Mouse (Mus musculus): ENCODE results near the gene Egfl7.

The Egfl7 gene

GRCm38 (mm10) chr2:26594461-26594933, 14.7 kb downstream of the Egfl7 start:
- no peak for DNase-seq (ENCODE audit: low spot score)

DNA sequence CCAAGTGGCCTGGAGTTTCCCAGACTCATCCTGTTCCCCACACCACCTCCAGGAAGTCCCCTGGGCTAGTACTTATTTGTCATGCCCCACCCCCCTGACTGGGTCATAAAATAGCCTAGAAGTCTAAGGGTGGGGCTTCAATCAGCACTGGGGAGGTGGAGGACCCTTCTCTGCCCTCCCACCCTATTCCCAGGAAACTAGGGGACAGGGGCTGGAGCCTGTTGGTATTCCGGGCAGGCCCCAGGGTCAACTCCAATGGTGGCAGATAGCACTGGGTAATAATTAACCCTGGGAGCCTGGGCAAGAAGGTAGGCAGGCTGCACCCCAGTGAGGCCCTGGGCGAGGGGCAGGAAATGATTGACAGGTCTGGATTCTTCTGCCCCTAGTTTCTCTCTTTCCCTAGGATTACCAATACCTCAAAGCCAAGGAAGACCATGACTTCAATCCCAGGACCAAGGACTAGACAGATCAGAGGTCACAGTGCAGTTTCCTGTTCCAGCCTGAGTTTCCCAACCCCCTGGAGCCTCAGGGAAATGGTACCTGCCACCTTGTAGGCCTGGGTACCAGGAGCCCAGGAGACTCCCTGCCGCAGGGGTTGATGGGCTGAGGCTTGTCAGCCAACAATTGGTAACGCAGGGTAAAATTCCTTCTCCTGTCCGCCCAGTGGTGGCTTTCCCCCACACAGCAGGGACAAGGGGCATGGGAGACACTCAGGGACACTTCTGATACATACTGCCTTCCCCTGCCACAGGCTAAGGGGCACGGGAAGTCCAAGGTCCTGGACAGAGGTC, 15.3 kb downstream of the Egfl7 start:
- no peak for DNase-seq (ENCODE audit: low spot score)

DNA sequence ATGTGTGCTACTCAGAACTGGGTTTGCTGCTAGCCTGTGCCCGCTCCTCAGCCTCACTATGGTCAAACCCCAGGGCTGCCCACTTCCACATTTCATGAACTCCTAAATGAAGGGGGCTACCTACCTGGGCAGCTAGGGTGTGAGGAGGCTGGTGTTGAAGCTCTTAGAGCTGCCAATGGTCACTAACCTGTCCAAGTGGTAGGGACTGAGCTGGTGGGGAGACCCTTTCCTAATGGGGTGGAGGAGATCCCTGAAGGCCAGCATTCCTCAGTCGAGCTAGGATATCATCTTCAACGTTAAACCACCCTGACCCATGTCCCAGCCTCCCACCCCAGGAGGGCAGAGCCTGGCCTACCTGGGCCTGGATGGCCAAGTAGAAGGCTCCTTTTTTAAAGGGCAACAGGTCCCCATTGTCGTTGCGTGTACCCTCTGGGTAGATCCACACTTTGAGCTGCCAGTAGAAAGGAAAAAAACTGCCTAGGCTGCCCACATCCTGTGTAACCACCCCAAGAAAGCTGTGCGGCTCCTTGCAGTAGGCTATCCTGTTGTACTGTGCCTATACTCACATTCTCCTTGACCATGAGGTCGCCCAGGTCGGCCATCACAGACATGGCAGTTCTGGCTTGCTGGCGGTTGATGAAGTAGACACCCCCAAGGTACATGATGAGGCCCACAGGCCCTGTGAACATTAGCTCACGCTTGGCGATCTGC, 16.1 kb downstream of the Egfl7 start:
- no peak for DNase-seq (ENCODE audit: low spot score)

DNA sequence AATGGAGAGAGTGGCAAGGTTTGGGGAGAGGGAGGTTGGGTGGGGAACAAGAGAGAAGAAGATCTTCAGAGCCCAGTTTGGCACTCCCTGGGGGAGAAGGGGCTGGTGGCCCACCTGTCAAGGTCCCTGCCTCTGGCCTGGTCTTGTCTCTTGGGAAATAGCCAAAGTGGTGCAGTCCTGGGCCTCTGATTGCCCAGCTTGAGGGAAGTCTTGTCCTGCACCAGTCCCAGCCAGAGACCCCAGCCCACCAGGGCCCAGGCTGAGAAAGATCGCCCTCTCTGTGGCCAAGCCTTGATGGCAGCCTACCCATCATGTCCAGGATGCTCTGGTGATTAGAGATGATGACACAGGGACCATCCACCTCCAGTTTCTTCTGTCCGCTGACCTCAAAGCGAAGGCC, 17.1 kb downstream of the Egfl7 start:
- DNase-seq (ENCODE audit: low spot score), result no peak

GRCm38 (mm10) chr2:26597810-26598209, 18.0 kb downstream of the Egfl7 start:
- DNase-seq (ENCODE audit: low spot score), result no peak

DNA sequence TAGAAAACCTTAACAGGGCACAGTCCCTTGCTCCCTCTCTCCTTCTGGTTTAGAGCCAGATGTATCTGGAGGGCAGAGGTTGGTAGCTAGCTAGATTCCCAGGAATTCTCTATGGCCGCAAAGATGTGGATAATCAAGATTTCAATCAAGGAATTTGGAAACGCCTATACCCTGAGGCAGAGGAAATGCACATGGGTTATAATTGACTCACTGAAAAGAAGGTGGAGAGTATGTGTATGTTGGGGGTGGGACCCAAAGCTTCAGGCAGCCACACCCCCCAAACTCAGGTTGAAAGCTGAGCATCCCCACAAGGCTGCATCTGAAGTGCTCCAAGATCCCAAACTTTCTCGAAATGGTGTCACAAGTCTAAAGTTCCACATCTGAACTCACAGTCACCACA, 18.6 kb downstream of the Egfl7 start:
- DNase-seq (ENCODE audit: low spot score), result no peak

DNA sequence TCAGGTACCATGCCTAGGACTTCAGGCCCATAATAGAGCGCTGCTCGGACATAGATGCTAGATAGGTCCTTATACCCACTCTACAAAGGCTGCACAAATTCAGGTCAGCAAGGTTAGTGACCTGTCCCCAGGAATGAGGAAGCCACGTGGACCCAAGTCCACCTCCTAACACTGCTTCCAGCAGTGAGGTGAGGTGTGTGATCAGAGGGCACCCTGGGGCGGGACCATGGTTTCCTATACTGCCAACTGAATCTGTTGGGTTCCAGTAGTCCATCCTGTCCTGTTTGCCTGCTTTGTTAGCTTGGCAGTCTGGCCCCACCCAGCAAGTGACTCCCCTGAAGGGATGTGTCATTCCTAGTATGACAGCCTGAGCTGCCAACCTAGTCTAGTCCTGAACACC, 20.2 kb downstream of the Egfl7 start:
- DNase-seq (ENCODE audit: low spot score), result no peak

- no peak for DNase-seq (ENCODE audit: low spot score)
Observed at GRCm38 (mm10) chr2:26600664-26601063, 20.9 kb downstream of the Egfl7 start.

DNA sequence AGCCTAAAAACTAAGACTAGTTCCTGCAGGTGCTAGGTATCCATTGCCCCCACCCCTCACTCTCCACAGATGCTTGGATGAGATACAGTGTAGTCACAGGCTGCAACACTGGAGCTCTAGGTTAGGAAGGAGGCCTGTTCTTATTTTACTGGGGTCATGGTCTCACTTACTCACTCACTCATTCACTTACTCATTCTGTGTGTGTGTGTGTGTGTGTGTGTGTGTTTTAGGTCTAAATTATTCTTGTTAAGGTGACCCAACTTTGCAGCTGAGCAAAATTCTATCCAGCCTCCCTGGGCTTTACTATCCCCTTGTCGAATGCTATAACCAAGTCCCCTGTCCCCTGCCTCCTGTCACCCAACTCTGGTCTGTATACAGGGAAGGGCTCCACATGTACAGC, 21.8 kb downstream of the Egfl7 start:
- DNase-seq (ENCODE audit: low spot score), result peak; percentile 10

GRCm38 (mm10) chr2:26602631-26603030, 22.8 kb downstream of the Egfl7 start:
- DNase-seq (ENCODE audit: low spot score), result peak; percentile 25

DNA sequence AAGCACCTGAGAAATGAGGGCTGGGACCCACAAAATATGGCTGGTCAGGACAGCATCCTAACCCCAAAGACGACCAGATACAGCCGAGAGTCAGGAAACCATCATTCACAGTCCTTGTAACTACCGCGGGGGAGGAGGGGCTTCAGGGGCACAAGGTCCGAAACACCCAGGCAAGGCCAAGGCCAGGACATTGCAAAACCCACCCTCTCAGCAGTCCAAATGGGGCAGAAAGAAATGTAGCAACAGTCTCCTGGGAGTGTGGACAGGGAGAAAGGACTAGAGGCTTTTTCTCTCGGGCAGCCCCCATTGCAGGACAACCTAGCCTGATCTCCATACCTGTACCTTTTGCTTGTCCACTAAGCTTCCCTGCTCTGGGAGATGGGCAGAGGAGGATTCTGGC, 23.3 kb downstream of the Egfl7 start:
- DNase-seq (ENCODE audit: low spot score), result peak; percentile 60

DNA sequence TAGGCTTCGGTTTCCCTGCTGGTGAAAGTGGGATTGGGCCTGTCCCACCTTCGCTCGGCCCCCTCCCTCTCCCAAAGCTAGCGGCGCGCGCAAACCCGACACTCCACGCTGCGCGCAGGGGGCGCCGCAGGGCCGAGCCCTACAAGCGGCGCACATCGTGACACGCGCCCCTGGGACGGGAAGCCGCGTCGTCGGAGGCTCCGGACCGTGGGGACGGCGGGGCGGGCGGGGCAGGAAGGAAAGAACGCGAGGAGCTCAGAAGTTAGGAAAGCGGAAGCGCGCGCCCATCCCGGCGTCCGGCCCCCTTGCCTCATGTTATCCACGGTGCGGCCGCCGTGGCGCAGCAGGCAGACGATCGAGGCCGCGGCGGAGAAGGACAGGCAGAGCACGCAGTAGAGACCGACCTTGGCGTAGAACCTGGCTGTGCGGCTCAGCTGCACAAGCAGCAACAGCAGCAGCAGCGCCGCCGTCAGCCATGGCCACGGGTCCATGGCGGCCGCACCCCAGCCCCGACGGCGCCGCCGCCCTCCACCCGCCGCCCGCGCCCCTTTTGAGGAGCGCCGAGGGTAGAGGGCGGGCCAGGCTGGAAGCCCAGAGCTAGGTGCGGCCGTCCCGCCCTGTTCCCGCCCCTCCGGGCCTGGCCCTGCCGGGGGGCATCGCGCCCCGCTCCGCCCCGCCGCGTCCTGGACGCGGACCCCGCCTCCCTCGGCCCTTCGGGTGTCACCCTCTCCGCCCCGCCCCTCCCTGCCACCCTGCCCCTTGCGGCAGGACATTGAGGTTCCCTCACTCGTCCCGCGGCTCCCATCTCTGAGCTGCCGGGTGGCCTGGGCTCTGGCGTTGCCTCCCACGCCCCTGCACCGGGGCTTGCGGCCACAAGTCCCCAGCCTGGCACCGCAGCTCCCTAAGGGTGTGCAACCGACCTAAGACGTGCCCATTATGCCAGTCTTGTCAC, 24.2 kb downstream of the Egfl7 start, which contains the start of gene Agpat2:
Gene Agpat2, minus strand, starts transcription at position 698 of the 952 bp plus-strand sequence.
- DNase-seq (ENCODE audit: low spot score), result peak; percentile 74

DNA sequence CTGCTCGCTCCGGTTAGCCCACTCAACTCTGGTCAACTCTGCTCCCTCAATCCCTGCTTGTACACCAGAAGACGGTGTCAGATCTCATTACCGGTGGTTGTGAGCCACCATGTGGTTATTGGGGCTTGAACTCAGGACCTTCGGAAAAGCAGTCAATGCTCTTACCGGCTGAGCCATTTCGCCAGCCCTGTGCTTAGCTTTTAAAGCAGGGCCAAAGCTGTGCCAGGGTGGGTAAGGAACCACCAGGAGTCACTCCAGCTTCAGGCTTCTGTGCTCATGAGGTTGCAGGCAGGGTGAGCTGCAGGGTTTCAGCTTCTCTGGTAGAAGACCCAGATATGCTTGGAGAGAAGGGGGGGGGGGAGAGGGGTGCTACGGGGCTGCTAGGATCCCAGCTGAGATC, 25.5 kb downstream of the Egfl7 start:
- DNase-seq (ENCODE audit: low spot score), result peak; percentile 30

DNA sequence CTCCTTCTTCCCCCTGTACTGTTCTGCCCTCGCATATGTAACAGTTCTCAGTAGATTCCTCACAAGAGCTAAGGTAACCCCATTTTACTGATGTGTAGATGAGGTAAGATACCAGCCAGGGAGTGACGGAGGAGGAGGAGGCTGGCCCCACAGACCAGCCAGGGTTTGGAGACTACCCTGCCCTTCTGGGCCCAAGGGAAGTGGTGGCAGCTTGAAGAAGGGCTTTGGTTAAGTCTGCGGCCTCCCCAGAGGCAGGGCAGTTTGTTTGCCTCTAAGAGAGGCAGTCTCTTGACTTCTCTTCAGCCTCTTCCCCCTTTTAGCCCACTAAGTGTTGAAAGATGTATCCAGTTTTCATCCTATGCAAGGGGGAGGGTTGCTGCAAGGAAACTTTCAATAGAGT, 26.8 kb downstream of the Egfl7 start:
- DNase-seq (ENCODE audit: low spot score), result no peak

GRCm38 (mm10) chr2:26607056-26607910, 27.5 kb downstream of the Egfl7 start:
- peak; percentile 63 for DNase-seq (ENCODE audit: low spot score)

DNA sequence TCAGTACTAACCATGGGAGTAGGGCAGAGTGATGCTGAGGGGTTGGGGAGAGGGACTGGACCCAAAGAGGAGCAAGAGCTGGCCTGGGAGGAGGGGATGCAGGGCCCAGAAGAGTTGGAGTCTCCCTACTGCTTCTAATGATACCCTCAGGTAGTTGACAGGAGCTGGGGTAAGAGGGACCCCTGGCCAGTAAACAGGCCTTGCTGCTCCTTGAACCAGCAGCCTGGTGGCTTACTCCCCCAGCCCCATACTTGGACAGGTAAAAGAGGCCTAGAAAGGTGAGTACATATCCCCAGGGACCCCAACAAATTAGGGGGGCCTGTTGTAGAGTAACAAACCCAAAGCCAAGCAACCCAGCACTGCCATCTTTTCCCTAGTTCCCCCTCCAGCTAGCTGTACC, 29.0 kb downstream of the Egfl7 start:
- no peak for DNase-seq (ENCODE audit: low spot score)

- DNase-seq (ENCODE audit: low spot score), result peak; percentile 96
Observed at GRCm38 (mm10) chr2:26609261-26609661, 29.4 kb downstream of the Egfl7 start.

GRCm38 (mm10) chr2:26610526-26610925, 30.7 kb downstream of the Egfl7 start:
- no peak for DNase-seq (ENCODE audit: low spot score)

DNA sequence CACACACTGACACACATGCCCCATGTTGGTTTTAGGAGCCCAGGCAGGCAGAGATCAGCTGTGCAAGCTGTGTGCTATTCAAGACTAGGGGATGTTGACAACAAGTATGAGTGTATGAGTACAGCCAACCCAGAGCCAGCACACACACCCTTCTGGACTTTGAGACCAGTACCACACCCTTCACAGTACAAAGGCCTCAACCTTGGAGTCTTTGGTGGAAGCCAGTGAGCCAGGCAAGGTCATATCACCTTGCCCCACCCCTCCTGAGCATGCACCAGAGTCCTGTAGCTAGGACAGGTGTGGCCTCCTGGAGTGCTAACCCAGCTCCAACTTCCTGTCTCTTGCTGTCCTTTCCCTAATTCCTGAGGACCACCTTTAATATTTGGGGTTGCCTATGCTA, 31.2 kb downstream of the Egfl7 start:
- no peak for DNase-seq (ENCODE audit: low spot score)

DNA sequence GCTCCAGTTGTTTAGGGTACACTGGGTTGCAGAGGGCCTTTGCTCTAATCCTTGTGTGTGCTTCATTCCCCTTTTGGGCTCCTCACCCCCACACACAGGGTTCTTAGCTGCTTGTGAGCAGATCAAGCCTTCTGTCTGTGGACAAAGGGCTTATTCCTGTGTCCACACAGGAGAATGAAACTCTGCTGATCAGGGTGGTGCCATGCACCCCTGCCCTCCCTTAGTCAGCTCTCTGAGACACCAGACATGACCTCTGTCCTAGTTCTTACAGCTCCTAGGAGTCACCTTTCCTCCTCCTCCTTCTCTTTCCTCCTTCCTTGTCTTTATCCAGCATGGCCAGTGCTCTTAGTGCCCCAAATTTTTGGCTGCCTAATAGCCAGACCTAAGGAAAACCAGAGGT, 32.1 kb downstream of the Egfl7 start:
- DNase-seq (ENCODE audit: low spot score), result peak; percentile 21

DNA sequence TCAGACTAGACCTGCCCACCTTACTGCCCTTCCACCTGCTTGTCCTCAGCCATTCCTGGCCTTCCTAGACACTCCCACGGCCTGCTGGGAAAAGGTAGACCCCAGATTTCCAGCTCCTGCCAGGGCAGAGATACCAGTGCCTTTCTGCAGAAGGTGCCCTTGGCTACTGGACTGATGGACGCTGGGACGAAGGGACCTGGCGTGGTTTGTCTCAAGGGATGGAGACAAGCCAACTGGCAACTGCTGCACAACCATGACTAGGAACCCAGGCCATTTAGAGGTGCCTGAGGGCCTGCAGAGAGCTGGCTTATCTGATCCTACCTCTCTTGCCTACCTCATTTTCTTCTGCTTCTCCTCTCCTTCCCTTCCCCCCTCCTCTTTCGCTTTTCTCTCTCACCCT, 35.1 kb downstream of the Egfl7 start:
- DNase-seq (ENCODE audit: low spot score), result peak; percentile 57
